Mouse (Mus musculus): ENCODE results near the gene Syngr3.
A peak's percentile ranks its signal among the peaks of the same experiment; 100 is the strongest.

DNA sequence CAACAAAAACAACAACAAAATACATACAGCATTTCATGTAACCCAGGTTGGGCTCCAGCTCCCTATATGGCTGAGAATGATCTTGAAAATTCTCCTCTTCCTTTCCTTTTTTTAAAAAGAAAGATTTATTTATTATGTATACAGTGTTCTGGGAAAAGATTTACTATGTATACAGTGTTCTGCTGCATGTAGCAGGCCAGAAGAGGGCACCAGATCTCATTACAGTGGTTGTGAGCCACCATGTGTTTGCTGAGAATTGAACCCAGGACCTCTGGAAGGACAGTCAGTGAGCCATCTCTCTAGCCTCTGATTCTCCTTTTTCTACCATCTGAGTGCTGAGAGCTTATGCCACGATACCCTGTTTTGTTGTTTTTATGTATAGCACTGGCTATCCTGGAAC, 44.8 kb upstream of the Syngr3 start:
- TF ChIP-seq ZNF384 (IDR thresholded peaks at IDR 0.05; ENCODE audit: low read depth, low read length) (no peak), MXI1 (IDR thresholded peaks at IDR 0.05; ENCODE audit: low read depth, low read length) (no peak), POLR2A (IDR thresholded peaks at IDR 0.05; ENCODE audit: control insufficient read depth in 1 of 2, insufficient read depth in 1 of 2, low read depth in 1 of 2, low read length in 2 of 2, poor library complexity in 1 of 2) (no peak), USF1 (IDR thresholded peaks at IDR 0.05; ENCODE audit: low read depth, low read length) (no peak), EP300 (IDR thresholded peaks at IDR 0.05; ENCODE audit: low read depth in 1 of 2, low read length in 2 of 2) (no peak), CTCF (IDR thresholded peaks at IDR 0.05 in 2 of 3, conservative IDR thresholded peaks at IDR 0.05 in 1 of 3; ENCODE audit: control insufficient read depth in 1 of 3, insufficient read depth in 1 of 3, low read depth in 2 of 3, low read length in 3 of 3, poor library complexity in 1 of 3, severe bottlenecking in 1 of 3) (peak; percentile 16 to 41 (median 22); a peak in 4 of 6 replicates), MAFK (IDR thresholded peaks at IDR 0.05; ENCODE audit: borderline replicate concordance, low read depth, low read length) (no peak), HCFC1 (IDR thresholded peaks at IDR 0.05; ENCODE audit: low read depth, low read length) (no peak), ZC3H11A (IDR thresholded peaks at IDR 0.05; ENCODE audit: low read depth, low read length) (no peak), USF2 (IDR thresholded peaks at IDR 0.05; ENCODE audit: borderline replicate concordance in 1 of 2, insufficient read depth in 1 of 2, low read depth in 1 of 2, low read length in 2 of 2) (no peak), TAL1 (IDR thresholded peaks at IDR 0.05; ENCODE audit: low read length) (no peak)
